Mouse (Mus musculus) neural tube, embryonic 12.5 days (tissue): ENCODE data around the gene Tspear. TPM values are rescaled to one million over a fixed set of nuclear protein-coding genes. Genes with fewer than 3 reads are reported as not detected.
A peak's percentile ranks its signal among the peaks of the same experiment; 100 is the strongest.
"Not testable (repeated sequence)": the region's sequence is repeated elsewhere in the genome, so short reads cannot be mapped to it uniquely, and the experiment has no call there.

Experiments
- ATAC-seq: fragments of 200-750 bp; cut with Nextera tagmentation; 2 replicates; pipeline ENCODE4 v1.8.0; 2017; ENCODE audit warnings: low read depth, mild to moderate bottlenecking, moderate TSS enrichment, moderate library complexity; ENCODE audit not compliant: low FRiP score
- H3K27ac ChIP-seq: fragments of 300-500 bp; sonication (generic); 2 replicates; pipeline ENCODE4 v1.5.1; 2016
- H3K27me3 ChIP-seq: fragments of 300-500 bp; sonication (generic); replicated peaks from 2 replicates; pipeline ENCODE4 v1.6.1; 2016; ENCODE audit warnings: mild to moderate bottlenecking
- H3K36me3 ChIP-seq: fragments of 300-500 bp; sonication (generic); 2 replicates; pipeline ENCODE4 v1.6.1; 2016; ENCODE audit warnings: mild to moderate bottlenecking
- H3K4me1 ChIP-seq: fragments of 300-500 bp; sonication (generic); 2 replicates; pipeline ENCODE4 v1.6.1; 2016
- H3K4me2 ChIP-seq: fragments of 300-500 bp; sonication (generic); replicated peaks from 2 replicates; pipeline ENCODE4 v1.6.1; 2016; ENCODE audit warnings: mild to moderate bottlenecking
- H3K4me3 ChIP-seq: fragments of 300-500 bp; sonication (generic); 2 replicates; pipeline ENCODE4 v1.5.1; 2016
- H3K9ac ChIP-seq: fragments of 300-500 bp; sonication (generic); 2 replicates; pipeline ENCODE4 v1.6.1; 2016; ENCODE audit warnings: mild to moderate bottlenecking
- H3K9me3 ChIP-seq: fragments of 300-500 bp; sonication (generic); 2 replicates; pipeline ENCODE4 v1.6.1; 2016; ENCODE audit warnings: mild to moderate bottlenecking
- WGBS: fragments of 180-500 bp; shearing (Covaris S2); methylation state at CpG from one replicate; pipeline ENCODE4 v1.1.7; 2016; 5-methylcytosine and 5-hydroxymethylcytosine counted together
- polyA plus RNA-seq: library from polyadenylated mRNA; unstranded; fragments of >200 nt; fragmentation: Nextera tagmentation; extraction: Ambion mirVana; gene quantifications from 2 replicates; pipeline ENCODE4 v1.2.1, GENCODE M21; 2016

Tspear gene
- polyA plus RNA-seq, 1 experiment from 2014 or later: 1.2 TPM

DNA sequence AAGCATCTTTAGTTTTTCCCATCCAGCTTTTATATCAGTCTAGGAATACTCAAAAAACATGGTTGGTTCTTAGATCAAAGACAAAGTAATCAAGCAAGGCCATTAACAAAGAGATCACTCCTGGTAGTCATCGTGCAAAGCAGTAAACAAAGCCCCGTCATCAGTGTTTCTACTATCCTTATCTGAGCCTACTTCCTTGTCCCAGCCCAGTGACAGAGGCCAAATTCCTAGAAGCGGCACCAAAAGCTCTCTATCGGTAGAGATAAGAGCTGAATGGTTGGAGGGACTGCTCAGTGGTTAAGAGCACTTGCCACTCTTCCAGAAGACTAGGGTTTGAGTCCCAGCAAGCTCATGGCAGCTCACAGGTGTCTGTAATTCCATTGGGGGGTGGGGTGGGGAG lies 14.8 kb upstream of the Tspear start:
- H3K9me3 ChIP-seq: no peaks in the 10 kb centered on the region
- H3K27ac ChIP-seq: no peak overlapping the region
- no peak overlapping the region for H3K4me3 ChIP-seq
- peaks cover 10% of the 10 kb centered on the region for H3K27me3 ChIP-seq
- no peak overlapping the region for H3K4me2 ChIP-seq
- 86% methylated on average over 4 of the region's 4 CpGs for WGBS
- H3K4me1 ChIP-seq: no peaks in the 10 kb centered on the region
- no peak for ATAC-seq
- H3K36me3 ChIP-seq: no peaks in the 10 kb centered on the region
- no peak overlapping the region for H3K9ac ChIP-seq

GRCm38 (mm10) chr10:77673765-77674164 lies 12.6 kb upstream of the Tspear start:
- no peaks in the 10 kb centered on the region for H3K36me3 ChIP-seq
- WGBS: 59% methylated on average over 13 of the region's 13 CpGs
- peaks cover 32% of the 10 kb centered on the region for H3K27me3 ChIP-seq
- peaks cover 8% of the 10 kb centered on the region for H3K4me1 ChIP-seq
- H3K4me2 ChIP-seq: no peak overlapping the region
- no peak overlapping the region for H3K27ac ChIP-seq
- no peak for ATAC-seq
- no peaks in the 10 kb centered on the region for H3K9me3 ChIP-seq
- H3K4me3 ChIP-seq: no peak overlapping the region
- H3K9ac ChIP-seq: no peak overlapping the region

- Histone ChIP-seq H3K36me3 (no peaks in the 10 kb centered on the region), H3K9me3 (no peaks in the 10 kb centered on the region), H3K27ac (no peak overlapping the region), H3K4me2 (peak overlapping the region; percentile 63), H3K4me3 (peak overlapping the region; percentile 23), H3K9ac (0 out of 2 replicates have a peak overlapping the region, but pooled peaks have one; percentile 29), H3K27me3 (peaks cover 42% of the 10 kb centered on the region), H3K4me1 (peaks cover 8% of the 10 kb centered on the region)
- ATAC-seq: no peak; the same call in 1 of the 2 replicates
- under 1% methylated on average over 35 of the region's 35 CpGs for WGBS
Observed at GRCm38 (mm10) chr10:77677562-77677961, 8.8 kb upstream of the Tspear start.

DNA sequence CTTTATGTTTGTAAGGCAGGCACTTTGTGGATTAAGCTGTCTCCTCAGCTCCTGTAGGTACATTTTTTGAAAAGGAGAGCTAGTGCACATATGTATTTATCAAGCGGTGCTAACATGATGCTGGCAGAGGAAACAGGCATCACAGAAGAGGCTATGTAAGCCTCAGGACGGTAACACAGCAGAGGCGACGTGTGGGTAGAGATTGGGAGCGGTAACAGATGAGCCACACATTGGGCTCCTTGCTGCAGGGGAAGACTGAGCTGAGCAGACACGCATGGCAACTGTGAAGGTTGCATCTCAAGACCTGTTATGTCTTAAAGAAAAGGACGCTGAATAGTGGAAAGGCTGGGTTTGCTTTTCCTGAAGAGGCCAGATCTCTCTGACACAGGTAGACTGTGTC lies 3.4 kb upstream of the Tspear start:
- Histone ChIP-seq H3K9me3 (no peaks in the 10 kb centered on the region), H3K27me3 (peaks cover 47% of the 10 kb centered on the region), H3K27ac (no peak overlapping the region), H3K4me2 (no peak overlapping the region), H3K36me3 (no peaks in the 10 kb centered on the region), H3K4me1 (peaks cover 5% of the 10 kb centered on the region), H3K4me3 (no peak overlapping the region), H3K9ac (no peak overlapping the region)
- WGBS: 77% methylated on average over 7 of the region's 7 CpGs
- no peak for ATAC-seq

DNA sequence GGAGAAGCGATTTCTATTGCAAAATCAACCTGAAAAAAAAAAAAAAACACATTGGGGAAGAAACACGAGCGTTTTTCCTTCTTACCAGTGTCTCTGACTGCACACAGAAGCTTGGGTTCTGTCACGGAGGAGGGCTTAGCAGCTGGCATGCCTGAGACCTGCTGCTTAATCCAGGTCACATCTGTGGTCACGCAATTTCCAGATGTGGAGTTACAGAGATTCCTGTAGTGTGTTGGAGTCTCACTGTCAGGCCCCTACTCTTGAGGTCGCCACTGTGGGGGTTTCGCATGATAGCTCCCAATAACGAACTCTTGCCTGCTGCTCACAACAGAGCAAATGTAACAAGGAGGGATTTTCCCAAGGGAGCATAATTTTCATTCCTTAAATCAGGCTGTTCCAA lies 2.2 kb upstream of the Tspear start:
- no peaks in the 10 kb centered on the region for H3K36me3 ChIP-seq

DNA sequence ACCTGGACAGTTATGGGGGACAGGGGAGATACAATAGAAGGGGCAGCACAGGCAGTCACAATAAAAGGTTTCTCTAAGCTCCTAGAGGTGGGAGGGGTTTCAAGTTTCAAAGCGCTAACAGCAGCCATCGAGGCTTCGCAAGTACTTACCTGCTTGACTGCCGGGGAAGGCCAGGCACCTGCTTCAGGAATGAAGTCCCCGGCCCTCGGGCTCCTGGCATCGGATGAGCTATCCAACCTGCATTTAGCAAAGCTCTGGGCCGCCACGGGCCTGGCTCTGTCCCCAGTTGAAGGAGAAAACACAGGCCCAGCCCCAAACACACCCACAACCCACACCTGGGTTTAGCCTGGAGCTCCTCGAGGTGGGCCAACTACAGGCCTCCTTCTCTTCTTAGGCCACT lies 652 bp downstream of the Tspear start:
- Histone ChIP-seq H3K27me3 (peaks cover 36% of the 10 kb centered on the region), H3K9ac (no peak overlapping the region), H3K4me2 (no peak overlapping the region), H3K4me1 (peaks cover 15% of the 10 kb centered on the region), H3K27ac (no peak overlapping the region), H3K9me3 (no peaks in the 10 kb centered on the region), H3K36me3 (no peaks in the 10 kb centered on the region), H3K4me3 (no peak overlapping the region)
- no peak for ATAC-seq
- 25% methylated on average over 10 of the region's 10 CpGs for WGBS

More for the DNA sequence above, 2.2 kb upstream of the Tspear start:
- Histone ChIP-seq H3K27me3 (peaks cover 42% of the 10 kb centered on the region), H3K4me1 (peaks cover 9% of the 10 kb centered on the region), H3K4me3 (no peak overlapping the region), H3K9me3 (no peaks in the 10 kb centered on the region), H3K9ac (no peak overlapping the region), H3K4me2 (no peak overlapping the region), H3K27ac (no peak overlapping the region)
- no peak for ATAC-seq
- WGBS: 41% methylated on average over 8 of the region's 8 CpGs

- not testable (repeated sequence) for H3K9ac ChIP-seq, H3K9me3 ChIP-seq, H3K4me2 ChIP-seq, H3K27ac ChIP-seq, H3K36me3 ChIP-seq, ATAC-seq, H3K4me3 ChIP-seq
- Histone ChIP-seq H3K4me1 (peaks cover 15% of the 10 kb centered on the region), H3K27me3 (peaks cover 31% of the 10 kb centered on the region)
- WGBS: 75% methylated on average over 3 of the region's 3 CpGs
Observed at GRCm38 (mm10) chr10:77690356-77690807, 4.0 kb downstream of the Tspear start, which contains the start of gene Gm19402. Gene Gm19402, minus strand, starts transcription at chr10:77690757.

- H3K36me3 ChIP-seq: no peaks in the 10 kb centered on the region
- H3K4me2 ChIP-seq: no peak within 1 kb of the TSS
- H3K4me1 ChIP-seq: no peaks in the 10 kb centered on the region
- peaks cover 4% of the 10 kb centered on the region; the same call in 1 of the 2 replicates for H3K9me3 ChIP-seq
- WGBS: 53% methylated on average over 4 of the region's 4 CpGs
- no peaks in the 10 kb centered on the region for H3K27me3 ChIP-seq
- H3K27ac ChIP-seq: no peak within 1 kb of the TSS
- no peak within 1 kb of the TSS for H3K4me3 ChIP-seq
- ATAC-seq: no peak
- H3K9ac ChIP-seq: no peak within 1 kb of the TSS
Observed at GRCm38 (mm10) chr10:77697133-77697532, 10.8 kb downstream of the Tspear start, which contains the start of gene Gm9508. Gene Gm9508, minus strand, starts transcription at chr10:77697233.

DNA sequence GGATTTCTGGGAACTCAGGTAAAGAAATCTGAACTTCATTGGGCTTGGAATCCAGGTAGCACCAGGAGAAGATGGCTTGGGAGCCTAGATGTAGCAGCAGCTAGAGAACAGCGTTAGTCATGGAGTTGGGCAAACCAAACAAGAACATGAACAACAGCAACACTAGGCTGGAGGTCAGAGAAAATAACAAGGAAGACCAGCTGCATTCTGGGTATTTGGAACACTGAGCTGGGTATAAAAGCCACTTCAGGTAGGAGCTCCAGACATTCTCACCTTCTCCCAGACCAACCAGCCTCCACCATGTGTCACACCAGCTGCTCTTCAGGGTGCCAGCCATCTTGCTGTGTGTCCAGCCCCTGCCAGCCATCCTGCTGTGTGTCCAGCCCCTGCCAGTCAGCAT lies 20.0 kb downstream of the Tspear start, which contains the start of gene Gm10272:
Gene Gm10272, plus strand, starts transcription at position 301 of the 400 bp plus-strand sequence.
- Histone ChIP-seq H3K36me3 (no peaks in the 10 kb centered on the region), H3K4me3 (no peak within 1 kb of the TSS), H3K27me3 (no peaks in the 10 kb centered on the region), H3K4me1 (no peaks in the 10 kb centered on the region), H3K4me2 (no peak within 1 kb of the TSS), H3K9ac (no peak within 1 kb of the TSS), H3K27ac (no peak within 1 kb of the TSS), H3K9me3 (peaks cover 18% of the 10 kb centered on the region)
- no peak for ATAC-seq
- 87% methylated on average over 1 of the region's 1 CpGs for whole genome bisulfite sequencing

DNA sequence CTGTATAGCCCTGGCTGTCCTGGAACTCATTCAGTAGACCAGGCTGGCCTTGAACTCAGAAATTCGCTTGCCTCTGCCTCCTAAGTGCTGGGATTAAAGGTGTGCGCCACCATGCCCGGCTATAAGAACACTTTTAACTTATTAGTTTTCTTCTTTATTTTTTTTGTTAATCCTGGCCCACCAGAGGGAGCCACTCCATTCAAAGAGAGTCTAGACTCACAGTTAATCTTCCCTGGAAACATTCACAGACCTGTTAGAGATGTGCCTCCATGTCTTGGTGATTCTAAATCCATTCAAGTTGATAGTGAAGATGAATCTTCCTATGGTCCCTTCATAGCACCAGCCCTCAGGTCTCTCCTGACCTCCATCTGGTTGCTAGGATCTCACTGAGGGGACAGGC lies 23.5 kb downstream of the Tspear start:
- Histone ChIP-seq H3K27me3 (no peaks in the 10 kb centered on the region), H3K4me3 (no peak overlapping the region), H3K9ac (no peak overlapping the region), H3K9me3 (peaks cover 8% of the 10 kb centered on the region), H3K4me1 (no peaks in the 10 kb centered on the region), H3K36me3 (no peaks in the 10 kb centered on the region), H3K27ac (no peak overlapping the region), H3K4me2 (no peak overlapping the region)
- 84% methylated on average over 3 of the region's 3 CpGs for WGBS
- no peak for ATAC-seq

GRCm38 (mm10) chr10:77711157-77711556 lies 24.8 kb downstream of the Tspear start, which contains the start of gene Gm10024:
Gene Gm10024, plus strand, starts transcription at chr10:77711457.
- H3K4me3 ChIP-seq, H3K27ac ChIP-seq, H3K27me3 ChIP-seq, H3K9ac ChIP-seq, ATAC-seq, H3K9me3 ChIP-seq, H3K36me3 ChIP-seq, H3K4me2 ChIP-seq, H3K4me1 ChIP-seq: not testable (repeated sequence)

DNA sequence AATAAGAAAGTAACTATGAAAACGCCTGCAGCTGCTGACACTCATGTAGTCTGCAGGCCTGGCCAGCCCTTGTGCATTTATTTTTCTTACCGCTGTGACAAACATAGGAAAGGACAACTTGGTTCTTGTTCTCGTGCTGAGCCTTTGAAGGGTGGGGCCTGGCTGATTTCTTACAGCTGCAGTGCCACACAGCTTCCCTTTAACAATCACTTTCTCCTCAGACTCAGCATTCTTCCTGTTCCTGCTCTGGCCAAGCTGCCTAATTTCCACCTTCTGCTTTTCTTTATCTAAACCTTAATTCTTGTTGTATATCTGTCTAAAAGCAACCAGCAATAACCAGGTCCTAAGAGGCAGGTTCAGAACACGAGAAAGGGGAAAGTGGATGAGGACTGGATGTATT lies 27.4 kb downstream of the Tspear start:
- Histone ChIP-seq H3K27ac (no peak overlapping the region), H3K4me3 (no peak overlapping the region), H3K9me3 (no peaks in the 10 kb centered on the region), H3K4me2 (no peak overlapping the region), H3K27me3 (no peaks in the 10 kb centered on the region), H3K36me3 (no peaks in the 10 kb centered on the region), H3K4me1 (no peaks in the 10 kb centered on the region), H3K9ac (no peak overlapping the region)
- 72% methylated on average over 4 of the region's 4 CpGs for WGBS
- no peak for ATAC-seq

DNA sequence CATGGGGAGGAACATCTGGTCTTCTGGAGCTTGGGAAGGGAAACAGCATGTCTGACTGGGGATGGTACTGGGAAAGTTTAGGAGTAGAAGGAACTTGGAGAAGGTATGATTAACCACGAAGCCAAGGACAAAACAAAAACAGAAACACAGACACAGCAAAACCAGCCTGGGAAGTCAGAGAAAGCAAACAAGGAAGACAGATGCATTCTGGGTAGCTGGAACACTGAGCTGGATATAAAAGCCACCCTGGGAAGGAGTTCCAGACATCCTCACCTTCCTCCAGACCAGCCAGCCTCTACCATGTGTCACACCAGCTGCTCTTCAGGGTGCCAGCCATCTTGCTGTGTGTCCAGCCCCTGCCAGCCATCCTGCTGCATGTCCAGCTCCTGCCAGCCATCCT lies 29.1 kb downstream of the Tspear start, which contains the start of gene Gm10142:
Gene Gm10142, plus strand, starts transcription at position 301 of the 400 bp plus-strand sequence.
- H3K4me1 ChIP-seq: no peaks in the 10 kb centered on the region
- 88% methylated on average over 1 of the region's 1 CpGs for WGBS
- no peaks in the 10 kb centered on the region for H3K9me3 ChIP-seq
- H3K4me3 ChIP-seq: no peak within 1 kb of the TSS
- H3K36me3 ChIP-seq: no peaks in the 10 kb centered on the region
- ATAC-seq: no peak
- H3K4me2 ChIP-seq: no peak within 1 kb of the TSS
- H3K27me3 ChIP-seq: no peaks in the 10 kb centered on the region
- H3K9ac ChIP-seq: no peak within 1 kb of the TSS
- H3K27ac ChIP-seq: no peak within 1 kb of the TSS
